Mouse (Mus musculus) lung, embryonic 14.5 days (tissue): ENCODE measurements around the gene Mtor. TPM values are rescaled to one million over a fixed set of nuclear protein-coding genes. Genes with fewer than 3 reads are reported as not detected.

Source experiments
- ATAC-seq: fragments of 200-750 bp; cut with Nextera tagmentation; 2 replicates; pipeline ENCODE4 v1.8.0; 2017; ENCODE audit warnings: mild to moderate bottlenecking, moderate TSS enrichment, moderate library complexity; ENCODE audit not compliant: insufficient read depth
- DNase-seq: peaks from one replicate; pipeline ENCODE4 v3.0.0-alpha.2; 2015
- H3K27ac ChIP-seq: fragments of 300-500 bp; sonication (generic); 2 replicates; pipeline ENCODE4 v1.5.1; 2014; ENCODE audit warnings: low read depth, mild to moderate bottlenecking, moderate library complexity
- H3K27me3 ChIP-seq: fragments of 300-500 bp; sonication (generic); 2 replicates; pipeline ENCODE4 v1.6.1; 2014; ENCODE audit warnings: low read length, control low read depth; ENCODE audit not compliant: insufficient read depth
- H3K36me3 ChIP-seq: fragments of 300-500 bp; sonication (generic); 2 replicates; pipeline ENCODE4 v1.6.1; 2014; ENCODE audit warnings: control low read depth; ENCODE audit not compliant: insufficient read depth
- H3K4me1 ChIP-seq: fragments of 300-500 bp; sonication (generic); 2 replicates; pipeline ENCODE4 v1.6.1; 2014; ENCODE audit warnings: antibody characterized with exemption, control low read depth; ENCODE audit not compliant: insufficient read depth
- H3K4me2 ChIP-seq: fragments of 300-500 bp; sonication (generic); 2 replicates; pipeline ENCODE4 v1.6.1; 2014; ENCODE audit warnings: mild to moderate bottlenecking
- H3K4me3 ChIP-seq: fragments of 300-500 bp; sonication (generic); 2 replicates; pipeline ENCODE4 v1.5.1; 2014; ENCODE audit warnings: low read depth, low read length
- H3K9ac ChIP-seq: fragments of 300-500 bp; sonication (generic); 2 replicates; pipeline ENCODE4 v1.6.1; 2014
- H3K9me3 ChIP-seq: fragments of 300-500 bp; sonication (generic); 2 replicates; pipeline ENCODE4 v1.6.1; 2016; ENCODE audit warnings: low read depth, low read length, control low read depth
- CTCF ChIP-seq: IDR thresholded peaks from 2 replicates; pipeline ENCODE4 v1.5.1; 2016; ENCODE audit warnings: antibody characterized with exemption, low read depth
- WGBS: fragments of 180-500 bp; shearing (Covaris S2); extraction: QIAGEN DNeasy Blood & Tissue Kit; methylation state at CpG from one replicate; pipeline ENCODE4 v1.1.7; 2014; 5-methylcytosine and 5-hydroxymethylcytosine counted together
- polyA plus RNA-seq: library from polyadenylated mRNA; unstranded; fragments of >200 nt; fragmentation: Nextera tagmentation; extraction: Ambion mirVana; gene quantifications from 2 replicates; pipeline ENCODE4 v1.2.1, GENCODE M21; 2014

Mtor gene
- polyA plus RNA-seq, 1 experiment from 2014 or later, result 21.3 TPM

DNA sequence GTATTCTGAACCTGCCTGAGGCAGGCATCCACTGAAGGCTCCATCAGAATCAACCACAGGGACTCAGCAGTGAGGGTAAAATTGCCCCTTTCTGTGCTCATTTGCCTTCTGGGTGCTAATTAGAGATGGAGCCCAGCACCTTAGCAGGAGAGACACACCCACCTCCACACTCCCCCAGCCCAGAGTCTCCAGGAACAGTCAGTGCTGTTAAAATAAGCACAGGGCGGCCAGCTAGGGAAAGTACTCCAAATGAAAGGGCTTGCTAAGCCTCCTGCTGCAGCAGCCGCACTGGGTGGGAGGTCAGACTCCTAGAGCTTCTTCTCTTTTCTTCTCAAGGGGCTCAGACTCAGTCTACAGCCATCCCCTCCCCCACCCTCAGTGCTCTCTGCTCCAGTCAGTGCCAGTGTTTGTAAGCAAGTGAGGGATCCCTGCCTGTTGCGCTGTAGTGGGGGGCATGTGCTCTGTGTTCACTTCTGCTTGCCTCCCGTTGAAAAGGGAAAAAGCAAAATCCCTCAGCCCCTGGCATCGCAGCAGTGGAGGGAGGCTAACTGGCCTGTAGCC lies 69.9 kb downstream of the Mtor start:
- peaks cover 69% of the 10 kb centered on the region for H3K36me3 ChIP-seq
- TF ChIP-seq CTCF, result no peak

DNA sequence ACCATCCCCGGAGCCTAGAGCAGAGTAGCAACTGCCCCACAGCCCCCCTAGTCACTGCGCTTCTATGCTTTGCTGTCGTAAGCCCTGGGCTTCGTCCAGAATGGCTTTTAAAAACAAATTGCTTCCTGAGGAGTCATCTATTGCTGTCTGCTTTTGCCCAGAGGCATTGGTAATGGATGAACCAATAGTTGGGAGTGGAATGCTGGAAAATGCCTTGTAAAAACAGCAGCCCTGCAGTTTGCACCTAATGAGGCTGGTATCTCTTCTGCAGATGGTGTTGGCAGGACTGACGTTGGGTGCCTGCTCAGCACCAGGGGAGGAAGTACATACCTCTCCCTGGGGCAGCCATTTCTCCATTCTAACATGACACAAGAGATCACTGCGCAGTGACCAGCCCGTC lies 75.1 kb downstream of the Mtor start:
- DNase-seq, result no peak
- Histone ChIP-seq H3K9me3 (no peaks in the 10 kb centered on the region), H3K27me3 (no peaks in the 10 kb centered on the region), H3K4me2 (no peak overlapping the region), H3K4me1 (no peaks in the 10 kb centered on the region), H3K9ac (no peak overlapping the region), H3K4me3 (no peak overlapping the region), H3K36me3 (peaks cover 69% of the 10 kb centered on the region), H3K27ac (no peak overlapping the region)
- no peak for ATAC-seq
- TF ChIP-seq CTCF, result no peak
- 84% methylated on average over 7 of the region's 7 CpGs for WGBS

More for the DNA sequence above, 69.9 kb downstream of the Mtor start:
- no peak overlapping the region for H3K4me3 ChIP-seq
- no peak overlapping the region; the same call in 1 of the 2 replicates for H3K27ac ChIP-seq
- no peak overlapping the region for H3K9ac ChIP-seq
- DNase-seq, result no peak
- H3K4me2 ChIP-seq, result no peak overlapping the region
- H3K9me3 ChIP-seq, result no peaks in the 10 kb centered on the region
- H3K4me1 ChIP-seq, result no peaks in the 10 kb centered on the region
- no peaks in the 10 kb centered on the region for H3K27me3 ChIP-seq
- ATAC-seq, result no peak
- WGBS, result 54% methylated on average over 5 of the region's 5 CpGs

DNA sequence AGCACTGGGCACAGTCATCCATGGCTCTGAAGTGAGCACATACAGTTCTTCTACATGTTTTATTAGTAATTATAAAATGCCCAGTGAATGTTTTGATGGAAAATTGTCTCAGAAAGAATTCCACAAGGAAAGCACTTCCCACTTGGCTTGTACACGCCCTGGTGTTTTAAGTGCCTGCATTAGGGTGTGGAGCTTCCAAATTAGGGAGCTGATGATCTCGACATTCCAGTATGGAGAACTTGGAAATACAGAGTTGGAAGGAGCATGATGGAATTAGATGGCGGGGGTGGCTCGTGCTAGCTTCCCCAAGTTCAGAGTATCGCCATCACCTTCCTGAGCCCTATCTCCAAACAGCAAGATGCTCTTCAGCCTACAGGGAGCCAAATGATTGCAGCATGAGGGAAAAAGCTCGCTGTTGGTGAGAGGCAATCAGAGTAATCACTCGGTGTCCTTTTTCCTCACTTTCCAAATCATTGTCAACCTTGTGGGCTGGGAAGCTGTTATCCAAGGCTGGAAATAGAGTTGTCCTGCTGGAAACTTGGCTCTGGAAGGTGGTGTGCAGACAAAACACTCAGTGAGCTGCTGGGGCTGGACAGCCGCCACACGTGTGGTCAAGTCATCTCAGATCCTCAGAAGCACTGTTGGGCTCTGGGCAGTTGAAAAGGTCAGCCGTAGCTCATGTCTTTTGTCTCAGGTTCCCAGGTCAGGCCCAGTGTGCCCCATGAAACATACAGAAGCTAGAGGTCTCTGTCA lies 78.9 kb downstream of the Mtor start:
- Histone ChIP-seq H3K36me3 (peaks cover 70% of the 10 kb centered on the region), H3K4me1 (no peaks in the 10 kb centered on the region), H3K9me3 (no peaks in the 10 kb centered on the region), H3K27me3 (no peaks in the 10 kb centered on the region), H3K27ac (no peak overlapping the region), H3K4me3 (no peak overlapping the region), H3K9ac (no peak overlapping the region), H3K4me2 (no peak overlapping the region)
- DNase-seq (no peak), ATAC-seq (no peak)
- TF ChIP-seq CTCF, result no peak
- WGBS, result 90% methylated on average over 10 of the region's 10 CpGs

DNA sequence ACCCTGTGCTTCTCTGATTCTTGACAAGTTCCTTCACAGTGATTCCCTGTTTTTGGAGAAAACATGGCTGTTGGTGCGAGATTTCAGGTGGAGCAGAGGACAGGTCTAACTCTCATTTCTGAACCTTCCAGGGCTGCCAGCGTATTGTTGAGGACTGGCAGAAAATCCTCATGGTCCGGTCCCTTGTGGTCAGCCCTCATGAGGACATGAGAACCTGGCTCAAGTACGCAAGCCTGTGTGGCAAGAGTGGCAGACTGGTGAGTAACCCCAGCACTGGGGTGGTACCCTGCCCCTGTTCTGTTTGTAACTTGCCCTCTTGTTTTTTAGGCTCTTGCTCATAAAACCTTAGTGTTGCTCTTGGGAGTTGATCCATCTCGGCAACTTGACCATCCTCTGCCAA lies 81.9 kb downstream of the Mtor start:
- Histone ChIP-seq H3K4me1 (no peaks in the 10 kb centered on the region), H3K27ac (no peak overlapping the region), H3K27me3 (no peaks in the 10 kb centered on the region), H3K4me2 (no peak overlapping the region), H3K9me3 (no peaks in the 10 kb centered on the region), H3K4me3 (no peak overlapping the region), H3K9ac (no peak overlapping the region), H3K36me3 (peaks cover 74% of the 10 kb centered on the region)
- no peak for DNase-seq
- no peak for ATAC-seq
- TF ChIP-seq CTCF, result no peak
- 88% methylated on average over 5 of the region's 5 CpGs for WGBS

DNA sequence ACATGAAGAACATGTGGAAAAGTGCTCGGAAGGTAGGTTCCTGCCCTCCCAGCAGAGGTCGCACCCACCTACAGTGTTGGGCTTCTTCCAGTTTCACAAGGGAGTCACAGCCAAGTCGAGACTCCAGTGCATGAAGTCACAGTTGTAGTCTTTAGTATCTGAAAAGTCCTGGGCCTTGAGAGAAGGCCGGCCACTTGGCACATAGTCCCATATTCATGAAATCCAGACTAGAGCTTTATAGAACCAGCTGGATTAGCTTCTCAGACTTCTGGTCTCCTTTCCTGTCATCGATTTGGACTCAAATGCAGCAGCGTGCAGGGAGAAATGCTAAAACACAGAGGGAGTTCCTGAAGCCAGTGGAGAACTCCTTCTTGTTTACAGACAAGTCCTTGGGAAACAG lies 82.4 kb downstream of the Mtor start:
- H3K27ac ChIP-seq, result no peak overlapping the region
- no peaks in the 10 kb centered on the region for H3K9me3 ChIP-seq
- no peak overlapping the region for H3K4me2 ChIP-seq
- no peaks in the 10 kb centered on the region for H3K27me3 ChIP-seq
- 88% methylated on average over 6 of the region's 6 CpGs for WGBS
- DNase-seq, result no peak
- ATAC-seq, result no peak
- no peak overlapping the region for H3K9ac ChIP-seq
- H3K4me3 ChIP-seq, result no peak overlapping the region
- H3K4me1 ChIP-seq, result no peaks in the 10 kb centered on the region
- H3K36me3 ChIP-seq, result peaks cover 73% of the 10 kb centered on the region
- TF ChIP-seq CTCF, result no peak

DNA sequence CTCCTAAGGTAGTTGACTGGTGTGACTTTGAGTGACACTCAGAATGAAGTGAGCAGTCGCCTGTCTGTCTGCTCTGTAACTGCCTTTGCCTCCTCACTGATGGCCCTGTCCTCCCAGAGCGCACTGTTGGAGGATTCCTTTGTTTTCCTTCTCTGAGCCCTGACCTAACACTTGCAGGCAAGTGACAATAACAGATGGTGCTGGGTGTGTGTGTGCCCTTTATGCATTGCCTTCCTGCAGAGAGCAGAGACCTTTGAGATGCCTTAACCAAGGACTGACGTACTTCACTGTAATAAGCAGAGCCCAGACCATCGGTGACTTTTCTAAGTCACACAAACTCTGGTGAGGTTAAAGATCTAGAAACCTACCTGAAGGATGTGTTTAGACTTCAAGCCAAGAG lies 82.9 kb downstream of the Mtor start:
- DNase-seq (no peak), ATAC-seq (no peak)
- Histone ChIP-seq H3K27ac (no peak overlapping the region), H3K27me3 (no peaks in the 10 kb centered on the region), H3K9ac (no peak overlapping the region), H3K9me3 (no peaks in the 10 kb centered on the region), H3K36me3 (peaks cover 73% of the 10 kb centered on the region), H3K4me2 (no peak overlapping the region), H3K4me3 (no peak overlapping the region), H3K4me1 (no peaks in the 10 kb centered on the region)
- 62% methylated on average over 4 of the region's 4 CpGs for WGBS
- TF ChIP-seq CTCF, result no peak

DNA sequence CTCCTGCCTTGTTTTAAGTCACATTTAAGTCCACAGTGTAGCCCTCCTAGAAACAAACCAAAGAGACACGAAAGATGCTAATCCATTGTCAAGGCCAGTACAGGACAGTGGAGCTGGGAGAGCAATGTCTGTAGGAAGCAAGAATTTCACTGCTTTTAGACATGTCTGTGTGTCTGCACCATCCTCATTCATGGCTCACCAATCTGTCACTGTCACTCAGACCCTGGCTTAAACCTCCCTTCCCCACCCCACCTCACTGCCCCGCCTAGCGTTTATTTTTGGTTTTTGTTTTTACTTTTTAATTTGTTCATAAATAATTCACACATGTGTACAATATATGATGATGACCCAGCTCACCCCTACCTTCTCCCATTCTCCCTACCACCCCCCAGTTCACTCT lies 84.1 kb downstream of the Mtor start:
- no peaks in the 10 kb centered on the region for H3K4me1 ChIP-seq
- H3K36me3 ChIP-seq, result peaks cover 79% of the 10 kb centered on the region
- no peak for TF ChIP-seq CTCF
- 83% methylated on average over 3 of the region's 3 CpGs for WGBS
- no peak overlapping the region for H3K27ac ChIP-seq
- no peak overlapping the region for H3K9ac ChIP-seq
- H3K4me2 ChIP-seq, result no peak overlapping the region
- ATAC-seq, result no peak
- H3K4me3 ChIP-seq, result no peak overlapping the region
- no peaks in the 10 kb centered on the region for H3K27me3 ChIP-seq
- no peak for DNase-seq
- H3K9me3 ChIP-seq, result no peaks in the 10 kb centered on the region
